Mouse (Mus musculus): ENCODE results near the gene Gm960.
A peak's percentile ranks its signal among the peaks of the same experiment; 100 is the strongest.

Gm960 gene

DNA sequence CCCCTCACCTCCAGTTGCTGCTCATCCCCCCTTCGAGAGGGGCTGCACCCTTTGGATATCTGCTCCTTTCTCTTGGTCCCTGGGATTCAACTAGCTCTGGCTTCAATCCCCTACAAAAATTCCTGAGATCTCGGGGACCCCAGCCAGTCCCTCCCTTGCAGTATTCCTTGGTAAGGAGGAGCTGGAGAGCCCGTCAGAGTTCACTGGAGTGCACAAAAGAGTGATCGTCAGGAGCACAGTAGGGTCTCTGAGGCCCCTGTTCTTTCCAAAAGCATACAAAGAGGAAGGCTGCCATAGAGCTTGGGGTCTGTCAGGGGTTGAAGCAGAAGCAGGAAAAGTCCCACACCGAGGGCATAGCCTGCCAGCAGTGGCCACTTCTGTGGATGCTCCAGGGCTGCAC, 75.7 kb downstream of the Gm960 start:
- no peak for DNase-seq

DNA sequence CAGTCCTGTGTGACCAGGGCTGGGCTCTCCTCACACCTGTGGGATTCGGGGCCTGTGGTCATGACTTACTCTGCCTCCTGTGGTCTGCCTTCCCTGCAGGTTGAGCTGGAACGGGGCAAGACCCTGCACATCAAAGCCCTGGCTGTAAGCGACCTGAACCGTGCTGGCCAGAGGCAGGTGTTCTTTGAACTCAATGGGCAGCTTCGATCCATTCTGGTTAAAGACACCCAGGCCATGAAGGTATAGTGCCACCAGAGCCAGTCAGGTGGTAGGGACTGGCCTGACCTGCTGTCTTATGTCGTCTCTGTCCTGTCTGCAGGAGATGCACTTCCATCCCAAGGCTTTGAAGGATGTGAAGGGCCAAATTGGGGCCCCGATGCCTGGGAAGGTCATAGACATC, 77.7 kb downstream of the Gm960 start:
- no peak for DNase-seq

DNA sequence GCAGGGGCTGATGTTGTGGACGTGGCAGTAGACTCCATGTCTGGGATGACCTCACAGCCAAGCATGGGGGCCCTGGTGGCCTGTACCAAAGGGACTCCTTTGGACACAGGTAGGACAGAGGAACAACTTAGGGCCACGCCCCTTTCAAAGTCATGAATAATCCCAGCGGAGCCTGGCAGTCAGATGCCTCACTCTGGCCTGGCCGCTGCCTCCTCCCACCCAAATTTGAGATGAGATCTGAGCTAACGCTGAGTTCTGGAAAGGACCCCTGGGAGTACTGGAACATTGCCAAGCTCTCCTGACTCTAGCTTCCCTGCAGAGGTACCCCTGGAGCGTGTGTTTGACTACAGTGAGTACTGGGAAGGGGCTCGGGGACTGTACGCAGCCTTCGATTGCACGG, 79.0 kb downstream of the Gm960 start:
- no peak for DNase-seq

DNA sequence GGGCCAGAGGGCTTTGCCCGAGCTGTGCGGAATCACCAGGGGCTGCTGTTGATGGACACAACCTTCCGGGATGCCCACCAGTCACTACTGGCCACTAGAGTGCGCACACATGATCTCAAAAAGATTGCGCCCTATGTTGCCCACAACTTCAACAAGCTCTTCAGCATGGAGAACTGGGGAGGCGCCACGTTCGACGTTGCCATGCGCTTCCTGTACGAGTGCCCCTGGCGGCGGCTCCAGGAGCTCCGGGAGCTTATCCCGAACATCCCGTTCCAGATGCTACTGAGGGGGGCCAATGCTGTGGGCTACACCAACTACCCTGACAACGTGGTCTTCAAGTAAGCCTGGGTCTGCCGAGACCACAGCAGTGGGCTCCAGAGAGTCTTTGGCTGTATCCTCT, 80.3 kb downstream of the Gm960 start:
- DNase-seq: peak in 1 of 2 experiments; percentile 27

DNA sequence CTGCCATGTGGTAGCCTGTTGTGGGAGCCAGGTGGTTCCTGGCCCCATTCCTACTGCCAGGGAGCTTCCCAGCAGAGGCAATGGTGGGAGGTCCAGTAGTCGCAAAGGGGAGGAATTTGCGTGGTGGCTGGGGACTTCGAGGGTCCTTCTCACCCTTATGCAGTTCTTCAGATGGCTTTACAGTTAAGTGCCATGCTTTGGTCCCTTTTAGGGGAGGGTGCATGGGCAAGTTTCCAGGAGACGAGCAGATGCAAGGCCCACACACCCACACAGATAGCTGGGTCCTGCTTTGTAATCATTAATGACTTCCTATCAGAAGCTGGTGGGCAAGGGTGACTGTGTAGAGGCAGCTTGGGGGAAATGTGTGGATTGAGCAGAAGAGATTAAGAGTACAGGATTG, 81.9 kb downstream of the Gm960 start:
- DNase-seq: no peak

DNA sequence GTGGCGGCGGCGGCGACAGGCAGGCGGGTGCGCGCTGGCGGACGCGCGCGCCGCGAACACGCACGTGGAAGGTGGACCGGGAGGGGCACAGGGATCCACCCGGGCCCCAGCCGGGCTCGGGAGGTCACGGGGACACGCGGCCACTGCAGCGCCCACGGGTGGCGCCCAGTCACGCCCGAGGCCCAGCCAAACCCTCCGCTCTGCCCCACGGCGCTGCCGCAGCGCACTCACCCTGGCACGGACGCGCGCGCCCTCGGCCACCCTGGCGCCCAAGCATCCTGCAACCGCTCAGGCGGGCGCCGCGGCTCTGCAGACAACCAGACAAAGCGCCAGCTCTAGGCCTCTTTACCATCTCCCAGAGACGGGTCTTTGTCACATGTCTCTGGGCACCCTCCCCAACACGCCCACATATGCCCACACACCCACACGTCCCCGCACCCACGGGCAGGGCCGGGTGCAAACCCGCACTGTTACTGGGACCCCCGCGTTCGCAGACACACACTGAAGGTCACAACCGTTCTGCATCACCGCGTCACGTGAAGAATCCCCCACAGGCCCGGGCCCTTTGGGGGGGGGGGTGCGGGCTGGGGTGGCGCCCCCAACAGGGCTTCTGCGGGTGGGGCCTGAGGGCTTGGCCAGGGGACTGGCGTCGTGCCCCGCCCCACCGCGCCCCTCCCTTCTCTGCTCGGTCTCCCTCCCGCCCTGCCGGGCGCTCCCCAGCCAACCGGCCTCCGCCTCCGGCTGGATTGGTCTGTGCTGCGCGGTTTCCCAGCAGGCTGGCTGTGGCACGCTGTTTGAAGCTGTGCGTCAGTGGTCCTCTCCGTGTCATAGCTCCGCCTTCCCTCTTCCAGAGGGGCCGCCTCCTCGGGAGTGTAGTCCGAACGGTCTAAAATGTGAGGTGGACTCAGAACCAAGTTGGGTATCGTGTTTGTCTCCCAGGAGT, 83.0 kb downstream of the Gm960 start, which contains the start of gene Lrfn4:
Gene Lrfn4, minus strand, starts transcription at position 517 of the 943 bp plus-strand sequence.
- peak; percentile 89 to 94 for DNase-seq

DNA sequence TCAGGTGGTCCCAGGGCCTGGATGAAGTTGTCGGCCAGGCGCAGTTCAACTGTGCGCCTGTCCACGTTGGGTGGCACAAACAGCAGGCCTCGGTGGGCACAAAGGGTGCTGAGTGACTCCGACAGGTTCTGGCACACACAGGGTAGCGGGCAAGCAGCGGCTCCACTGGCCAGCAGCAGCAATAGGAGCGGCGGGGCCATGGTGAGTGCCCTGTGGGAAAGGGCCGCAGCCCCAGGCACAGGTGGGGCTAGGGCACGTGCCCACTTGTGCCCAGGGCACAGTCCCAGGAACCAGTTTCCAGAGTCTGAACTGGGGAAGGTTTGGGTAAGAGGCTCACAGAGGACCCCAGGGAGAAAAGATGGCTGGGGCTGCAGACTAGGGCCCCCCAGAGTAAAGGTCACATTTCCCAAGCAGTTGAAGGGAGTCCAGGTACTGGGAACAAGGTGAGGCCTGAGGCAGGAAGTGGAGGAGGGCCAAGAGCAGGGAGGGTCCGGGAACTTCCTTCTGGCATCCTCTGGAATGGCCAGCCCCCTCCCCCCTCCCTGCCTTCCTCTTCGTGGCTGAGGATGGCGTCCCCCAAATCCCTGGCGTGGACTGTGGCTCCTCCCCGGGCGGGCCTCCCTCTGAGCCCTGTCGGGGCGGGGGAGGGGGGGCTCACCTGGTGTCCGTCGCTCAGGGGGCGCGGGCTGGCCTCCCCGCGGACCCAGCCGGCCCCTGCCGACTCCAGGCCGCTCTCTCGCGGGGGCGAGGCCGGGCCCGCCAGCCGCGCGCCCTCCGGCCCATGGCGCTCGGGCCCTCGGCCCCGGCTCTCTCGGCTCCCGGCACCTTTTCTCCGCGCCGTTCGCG, 83.9 kb downstream of the Gm960 start:
- DNase-seq: peak; percentile 39 to 58

DNA sequence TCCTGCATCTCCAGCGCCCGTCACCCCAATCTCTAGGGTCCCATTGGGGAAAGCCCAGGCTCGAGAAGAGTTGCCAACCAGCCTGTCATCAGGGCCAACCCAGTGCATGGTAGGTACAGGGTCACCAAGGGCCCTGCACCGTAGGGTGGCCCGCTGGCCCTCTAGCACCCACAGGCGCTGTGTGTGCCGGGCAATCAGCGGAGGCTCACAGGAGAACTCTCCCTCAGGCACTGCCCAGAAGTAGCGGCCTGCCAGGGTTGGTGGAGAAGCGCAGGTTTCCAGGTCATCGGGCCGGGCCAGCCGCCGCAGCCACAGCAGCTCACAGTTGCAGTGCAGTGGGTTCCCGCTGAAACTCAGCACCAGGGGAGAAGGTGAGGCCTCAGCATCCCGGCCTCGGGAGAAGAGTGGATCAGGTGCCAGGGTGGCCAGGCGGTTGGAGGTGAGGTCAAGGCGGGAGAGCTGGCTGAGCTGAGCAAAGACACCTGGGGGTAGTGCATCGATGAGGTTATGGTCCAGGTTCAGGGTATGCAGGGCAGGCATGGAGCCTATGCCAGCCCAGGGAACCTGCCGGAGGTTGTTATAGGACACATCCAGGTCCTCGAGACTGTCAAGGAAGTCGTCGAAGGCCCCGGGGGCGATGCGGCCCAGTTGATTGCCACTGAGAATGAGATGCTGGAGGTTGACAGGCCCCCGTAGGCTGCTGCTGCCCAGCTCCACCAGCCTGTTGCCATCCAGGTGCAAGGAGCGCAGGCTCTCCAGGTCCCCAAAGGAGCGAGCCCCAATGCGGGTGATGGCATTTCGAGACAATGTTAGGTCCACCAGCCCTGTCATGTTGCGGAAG, 84.8 kb downstream of the Gm960 start:
- DNase-seq: no peak

DNA sequence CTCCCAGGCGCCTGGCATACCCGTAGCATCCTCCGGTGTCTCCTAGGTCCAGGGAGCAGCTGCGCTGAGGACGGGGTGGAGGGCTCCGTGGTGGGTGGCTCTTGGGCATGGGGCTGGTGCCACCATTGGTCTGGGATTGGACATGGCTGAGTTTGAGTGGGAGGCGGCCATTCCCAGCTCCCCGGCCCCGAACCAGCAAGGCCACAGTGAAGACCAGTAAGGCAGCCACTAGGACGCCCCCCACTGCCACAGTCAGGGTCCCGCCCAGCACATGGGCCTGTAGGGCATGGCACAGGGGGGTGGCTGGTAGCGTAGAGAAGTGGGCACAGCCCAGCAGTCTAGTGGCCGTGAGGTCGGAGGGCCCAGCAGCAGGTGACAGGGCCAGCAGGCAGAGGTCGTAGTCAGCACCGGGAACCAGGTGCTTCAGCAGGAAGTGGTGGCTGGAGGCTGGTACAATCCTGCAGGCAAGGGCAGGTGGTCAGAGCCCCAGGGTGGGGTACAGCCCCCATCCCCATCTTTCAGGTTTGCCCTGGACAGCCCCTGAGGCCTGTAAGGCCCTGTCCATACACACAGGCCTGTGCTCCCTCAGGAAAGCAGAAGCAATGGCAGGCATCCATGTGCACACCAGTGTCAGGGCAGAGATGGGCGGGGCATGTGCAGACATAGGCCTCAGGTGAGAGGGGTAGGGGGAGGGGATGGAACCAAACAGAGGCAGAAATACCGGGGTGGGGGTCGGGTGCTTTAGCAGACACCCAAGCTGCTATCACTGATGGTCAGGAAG, 86.1 kb downstream of the Gm960 start:
- no peak for DNase-seq

DNA sequence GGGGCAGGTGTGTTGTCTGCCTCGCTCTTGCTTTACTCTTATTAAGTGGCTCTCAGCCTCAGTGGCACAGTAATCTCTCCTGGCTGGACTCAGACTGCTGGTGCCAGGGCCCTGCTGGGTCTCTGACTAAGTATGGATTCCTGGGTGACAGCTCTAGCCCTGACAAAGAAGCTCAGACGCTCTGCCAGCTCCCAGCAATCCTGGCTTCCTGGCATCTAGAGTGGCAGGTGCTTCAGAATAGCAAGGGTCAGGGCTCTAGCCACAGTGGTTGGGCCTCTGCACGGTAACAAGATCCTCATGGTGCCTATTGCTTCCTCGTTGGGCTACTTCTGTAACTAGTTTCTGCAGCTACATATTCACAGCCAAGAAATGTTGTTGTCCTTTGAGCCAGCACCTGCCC, 88.4 kb downstream of the Gm960 start:
- DNase-seq: peak; percentile 47 to 63

DNA sequence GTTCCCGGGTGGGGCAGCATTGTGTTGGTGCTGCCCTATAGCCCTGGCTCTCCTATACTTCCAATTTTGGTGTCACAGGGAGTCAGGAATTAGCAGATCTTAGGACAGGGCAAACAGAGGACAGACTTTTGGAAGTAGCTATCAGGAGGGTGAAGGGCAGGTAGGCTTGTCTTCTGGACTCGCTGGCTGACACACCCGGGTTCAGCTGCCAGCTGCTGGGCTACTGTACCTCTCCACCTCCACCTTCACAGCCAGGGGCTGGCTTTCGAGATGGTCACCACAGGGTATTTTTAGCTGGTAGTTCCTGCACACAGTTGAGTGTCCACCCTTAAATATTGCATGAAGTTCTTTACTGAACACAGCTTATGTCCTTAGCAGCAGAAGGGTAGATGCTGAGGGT, 90.0 kb downstream of the Gm960 start:
- DNase-seq: no peak

DNA sequence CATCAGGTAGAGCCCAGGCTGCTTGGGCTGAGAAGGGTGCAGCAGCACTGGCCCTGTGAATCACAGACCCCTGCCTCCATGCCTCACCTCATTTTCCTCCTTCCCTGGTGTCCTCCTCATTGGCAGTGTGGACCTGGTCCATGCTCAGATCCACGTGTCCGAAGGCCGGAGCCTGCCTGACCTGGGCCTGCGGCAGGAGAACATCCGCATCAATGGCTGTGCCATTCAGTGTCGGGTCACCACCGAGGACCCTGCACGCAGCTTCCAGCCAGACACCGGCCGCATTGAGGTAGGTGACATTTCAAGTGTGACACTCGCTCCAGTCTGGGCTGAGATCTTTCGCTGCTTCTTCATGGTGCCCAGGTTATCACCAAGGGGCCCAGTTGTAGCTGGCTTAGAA, 91.1 kb downstream of the Gm960 start:
- DNase-seq: no peak

DNA sequence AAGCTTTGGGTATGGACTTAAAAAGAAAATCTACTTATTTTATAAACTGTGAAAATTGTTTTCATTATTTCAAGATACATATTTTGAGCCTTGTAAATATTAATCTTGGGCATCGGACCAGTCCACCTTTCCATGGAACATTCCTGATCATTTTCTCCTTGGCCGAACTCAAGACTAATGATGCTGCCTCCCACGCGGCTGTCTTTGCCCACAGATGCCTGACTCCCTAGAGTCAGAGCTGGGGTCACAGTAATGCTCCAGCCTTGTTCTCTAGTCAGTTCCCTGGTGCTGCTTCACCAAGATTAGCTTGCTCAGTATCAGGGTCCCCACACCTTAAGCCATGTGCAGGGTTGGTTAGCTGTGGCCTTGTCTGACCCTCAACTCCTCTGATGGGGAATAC, 92.8 kb downstream of the Gm960 start:
- no peak for DNase-seq

DNA sequence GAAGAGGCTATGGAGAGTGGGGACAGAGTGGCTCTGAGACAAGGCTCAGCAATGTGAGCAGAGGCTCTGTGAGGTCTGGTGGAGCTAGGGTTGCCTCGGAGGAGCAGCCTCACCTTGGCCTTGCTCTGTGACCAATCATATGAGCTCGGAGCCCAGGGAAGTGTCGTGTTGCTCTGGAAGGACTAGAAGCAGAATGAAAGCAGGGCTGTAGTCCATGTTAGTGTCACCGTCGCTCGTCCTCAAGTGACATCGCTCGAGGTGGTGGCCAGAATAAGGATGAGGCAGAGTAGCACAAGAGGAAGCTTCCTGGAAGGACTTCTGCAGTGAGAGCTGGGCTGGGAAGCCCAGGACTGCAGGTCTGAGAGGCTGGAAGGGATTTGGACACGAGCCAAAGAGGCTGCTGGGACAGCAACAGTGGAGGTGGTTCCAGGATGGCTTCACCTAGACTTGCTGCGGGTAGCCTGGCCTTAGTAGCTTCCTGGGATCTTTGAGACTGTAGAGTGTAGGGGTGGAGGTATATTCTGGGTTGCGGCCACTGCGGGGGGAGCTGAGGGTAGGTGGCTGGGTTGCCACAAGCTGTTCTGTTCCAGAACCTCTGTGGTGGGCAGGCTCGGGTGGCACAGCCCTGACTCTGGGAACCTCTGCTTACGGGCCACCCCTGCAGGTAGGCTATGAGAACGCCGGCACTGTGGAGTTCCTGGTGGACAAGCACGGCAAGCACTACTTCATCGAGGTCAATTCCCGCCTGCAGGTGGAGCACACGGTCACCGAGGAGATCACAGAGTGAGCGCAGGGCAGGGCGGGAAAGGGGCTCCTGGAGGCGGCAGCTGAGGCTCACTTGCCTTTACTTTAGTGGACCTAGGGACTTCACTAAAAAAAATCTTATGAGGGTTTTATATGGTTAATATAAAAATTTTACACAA, 94.4 kb downstream of the Gm960 start:
- DNase-seq: peak; percentile 71 to 79

DNA sequence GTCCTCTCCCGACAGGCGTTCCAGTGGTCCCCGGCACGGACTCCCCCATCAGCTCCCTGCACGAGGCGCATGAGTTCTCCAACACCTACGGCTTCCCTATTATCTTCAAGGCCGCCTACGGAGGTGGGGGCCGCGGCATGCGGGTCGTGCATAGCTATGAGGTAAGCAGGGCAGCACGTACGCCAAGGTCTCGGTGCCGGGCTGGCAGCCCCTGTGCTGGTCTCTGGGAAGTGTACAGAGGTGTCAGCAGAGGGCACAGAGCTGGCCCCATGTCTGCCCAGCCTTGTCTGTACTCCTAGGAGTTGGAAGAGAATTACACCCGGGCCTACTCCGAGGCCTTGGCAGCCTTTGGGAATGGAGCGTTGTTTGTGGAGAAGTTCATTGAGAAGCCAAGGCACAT, 96.0 kb downstream of the Gm960 start:
- no peak for DNase-seq

DNA sequence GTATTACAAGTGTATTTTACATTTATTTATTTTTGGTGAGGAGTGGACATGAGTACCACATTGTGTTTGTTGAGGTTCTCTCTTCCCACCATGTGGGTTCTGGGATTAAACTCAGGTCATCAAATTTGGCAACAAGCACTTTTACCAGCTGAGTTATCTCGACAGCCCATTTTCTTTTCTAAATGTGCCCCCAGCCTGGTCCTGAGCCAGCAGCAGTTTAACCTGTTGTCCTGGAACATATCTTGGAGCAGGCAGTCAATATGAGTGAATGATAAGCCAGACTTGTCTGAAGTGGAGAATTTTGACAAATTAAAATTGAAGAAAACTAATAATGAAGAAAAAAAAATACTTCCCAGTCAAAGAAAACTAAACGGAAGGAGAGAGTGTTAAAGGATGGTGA, 102.4 kb downstream of the Gm960 start:
- DNase-seq: no peak

DNA sequence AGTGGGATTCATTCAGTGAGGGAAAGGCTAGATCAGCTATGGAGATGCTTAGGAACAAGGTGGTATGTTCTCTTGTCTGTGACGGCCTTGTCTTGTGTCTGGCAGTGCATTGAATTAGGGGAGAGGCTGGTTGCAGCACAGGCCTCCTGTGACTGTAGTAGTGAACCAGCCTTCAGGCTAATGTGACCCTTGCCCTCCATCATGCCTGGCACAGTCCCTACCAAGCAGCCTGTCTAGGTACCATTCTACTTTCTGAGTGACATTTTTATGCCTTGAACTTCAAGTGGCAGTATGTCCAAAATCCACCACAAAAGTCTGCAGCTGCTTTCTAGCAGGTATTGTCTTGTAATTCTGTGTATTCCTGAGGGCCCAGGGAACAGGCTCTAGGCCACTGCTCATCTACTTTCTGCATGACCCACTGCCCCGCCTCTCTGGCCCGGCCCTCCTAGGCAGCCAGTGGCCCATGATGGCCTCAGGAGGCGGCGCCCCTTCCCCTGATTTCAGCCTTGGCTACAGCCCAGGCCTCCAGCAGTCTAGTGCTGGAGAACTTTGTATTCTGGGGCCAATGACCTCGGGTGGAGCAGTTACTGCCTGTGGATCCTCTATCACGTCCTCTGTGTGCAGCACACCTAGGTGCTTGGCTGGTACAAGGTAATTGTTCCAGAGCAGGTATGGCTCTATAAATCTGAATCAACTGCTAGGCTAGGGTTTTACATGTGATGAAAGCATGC, 104.5 kb downstream of the Gm960 start:
- DNase-seq: no peak

DNA sequence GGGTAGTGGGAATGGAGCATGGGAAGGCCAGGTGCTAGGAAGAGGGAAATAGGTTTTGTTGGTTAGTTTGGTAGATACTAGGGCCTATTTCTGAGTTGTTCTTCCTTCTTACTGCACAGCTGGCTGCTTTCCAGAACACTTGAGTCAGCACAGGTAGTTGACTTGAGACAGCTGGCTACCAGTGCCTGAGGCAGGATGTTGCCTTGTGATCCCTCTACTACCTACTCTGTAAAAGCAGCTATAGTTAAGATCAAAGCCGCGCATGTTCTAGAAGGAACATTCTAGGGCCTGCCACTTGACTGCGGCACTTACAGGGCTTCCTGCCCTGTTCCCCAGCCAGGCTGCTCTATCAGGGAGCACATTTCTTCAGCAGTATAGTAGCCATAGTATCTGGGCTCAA, 108.4 kb downstream of the Gm960 start:
- peak; percentile 42 to 63 for DNase-seq

DNA sequence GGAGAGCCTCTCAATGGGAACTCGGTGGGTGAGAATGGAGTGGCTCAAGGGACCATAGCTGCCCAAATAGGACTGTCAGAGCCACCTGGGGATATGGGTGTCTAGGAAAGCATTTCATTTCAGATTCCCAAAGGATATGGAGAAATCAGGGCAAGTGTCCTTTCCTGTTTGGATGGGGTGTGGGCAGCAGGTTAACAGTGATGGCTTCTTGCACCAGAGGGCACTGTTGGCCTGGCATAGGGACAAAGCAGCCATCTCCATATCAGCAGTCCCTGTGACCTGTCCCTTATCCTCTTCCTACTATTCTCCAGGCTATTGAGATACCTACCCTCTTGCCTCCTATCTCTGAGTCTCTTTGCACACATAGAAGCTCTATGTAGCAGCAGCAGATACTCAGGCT, 109.4 kb downstream of the Gm960 start:
- DNase-seq: peak in 1 of 2 experiments; percentile 21

DNA sequence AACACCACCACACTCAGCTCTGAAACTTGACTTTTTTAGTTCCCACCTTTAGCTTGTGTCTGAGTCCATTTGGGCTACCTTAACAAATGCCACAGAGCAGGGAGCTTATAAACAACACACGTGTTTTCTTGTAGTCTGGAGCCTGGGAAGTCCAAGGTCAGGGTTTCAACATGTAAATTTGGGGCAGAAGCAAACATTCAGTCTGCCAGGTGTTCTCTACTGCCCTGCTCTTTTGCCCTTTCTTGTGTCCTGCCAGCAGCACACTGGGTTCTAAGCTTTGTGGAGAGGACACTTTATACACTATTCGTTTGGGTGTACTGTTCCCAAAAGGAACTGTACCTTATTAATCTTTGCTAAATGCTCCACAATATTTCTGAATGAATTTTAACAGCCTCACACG, 110.0 kb downstream of the Gm960 start:
- no peak for DNase-seq

Measured in lung, adult 18-20 months (tissue).